Mouse (Mus musculus): ENCODE results near the gene Ece2. TPM values are rescaled to one million over a fixed set of nuclear protein-coding genes. Genes with fewer than 3 reads are reported as not detected.

Ece2 gene
- total and polyA plus RNA-seq, 2 experiments from 2014 or later, result 8.7 to 22.4 TPM

DNA sequence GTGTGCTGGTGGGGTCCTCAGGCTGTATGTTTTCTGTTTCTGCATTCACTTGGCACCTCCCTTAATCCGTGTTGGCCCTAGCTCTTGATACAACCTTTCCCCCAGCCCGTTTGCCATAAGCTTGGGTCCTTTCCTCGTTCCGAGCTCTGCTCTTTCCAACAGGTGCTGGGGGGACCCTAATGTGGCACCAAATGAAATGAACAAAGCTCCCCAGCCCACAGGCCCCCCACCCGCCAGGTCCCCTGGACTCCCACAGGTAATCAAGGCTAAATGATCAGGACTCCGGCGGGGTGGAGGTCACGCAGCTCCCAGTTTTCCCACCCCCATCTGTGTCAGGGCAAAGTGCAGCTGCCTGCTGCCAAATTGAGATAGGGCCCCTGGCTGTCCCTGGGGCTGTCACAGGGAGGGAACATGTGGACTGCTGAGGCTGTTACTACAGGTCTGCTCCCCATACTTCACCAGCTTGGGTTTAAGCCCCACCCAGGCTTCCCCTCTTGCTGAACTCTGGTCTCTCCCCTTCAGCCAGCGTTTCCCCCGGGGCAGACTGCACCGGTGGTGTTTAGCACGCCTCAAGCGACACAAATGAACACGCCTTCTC is 44.2 kb downstream of the Ece2 start:
- peak overlapping the region; percentile 85 for H3K4me2 ChIP-seq (ENCODE audit: low read depth)
- DNase-seq (peak; percentile 6), ATAC-seq (no peak)
- peak overlapping the region; percentile 91 for H3K27ac ChIP-seq (ENCODE audit: low read depth, low read length)
- H3K9me3 ChIP-seq (ENCODE audit: low read length), result no peaks in the 10 kb centered on the region
- H3K9ac ChIP-seq, result peak overlapping the region; percentile 84
- H3K4me3 ChIP-seq (ENCODE audit: low read depth, low read length), result peak overlapping the region; percentile 89
- peaks cover 9% of the 10 kb centered on the region; the same call in 1 of the 2 replicates for H3K4me1 ChIP-seq (ENCODE audit: insufficient read depth)
- H3K27me3 ChIP-seq (ENCODE audit: insufficient read depth, low read length), result no peaks in the 10 kb centered on the region
- H3K36me3 ChIP-seq (ENCODE audit: insufficient read depth), result peaks cover 41% of the 10 kb centered on the region
- 16% methylated on average over 14 of the region's 14 CpGs for WGBS
- TF ChIP-seq CTCF (IDR thresholded peaks at IDR 0.05; ENCODE audit: low read depth), result no peak

DNA sequence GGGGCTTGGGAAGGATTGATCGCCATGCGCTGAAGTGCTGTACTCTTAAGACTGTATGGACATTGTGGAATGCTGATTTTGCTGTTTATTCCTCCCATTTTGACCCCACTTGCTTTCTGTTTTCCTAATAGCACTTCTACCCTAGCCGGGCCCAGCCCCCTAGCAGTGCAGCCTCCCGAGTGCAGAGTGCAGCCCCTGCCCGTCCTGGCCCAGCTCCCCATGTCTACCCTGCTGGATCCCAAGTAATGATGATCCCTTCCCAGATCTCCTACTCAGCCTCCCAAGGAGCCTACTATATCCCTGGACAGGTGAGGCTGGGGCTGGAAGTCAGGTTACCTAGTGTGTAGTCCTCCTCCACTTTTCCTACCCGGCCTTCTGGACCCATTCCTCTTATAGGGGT is 45.6 kb downstream of the Ece2 start:
- DNase-seq, result no peak
- Histone ChIP-seq H3K4me2 (ENCODE audit: low read depth) (no peak overlapping the region), H3K36me3 (ENCODE audit: insufficient read depth) (peaks cover 54% of the 10 kb centered on the region), H3K9ac (no peak overlapping the region), H3K27me3 (ENCODE audit: insufficient read depth, low read length) (no peaks in the 10 kb centered on the region), H3K27ac (ENCODE audit: low read depth, low read length) (no peak overlapping the region), H3K9me3 (ENCODE audit: low read length) (no peaks in the 10 kb centered on the region), H3K4me1 (ENCODE audit: insufficient read depth) (peaks cover 9% of the 10 kb centered on the region; the same call in 1 of the 2 replicates), H3K4me3 (ENCODE audit: low read depth, low read length) (no peak overlapping the region)
- WGBS, result 86% methylated on average over 6 of the region's 6 CpGs
- TF ChIP-seq CTCF (IDR thresholded peaks at IDR 0.05; ENCODE audit: low read depth), result no peak
- ATAC-seq, result no peak

DNA sequence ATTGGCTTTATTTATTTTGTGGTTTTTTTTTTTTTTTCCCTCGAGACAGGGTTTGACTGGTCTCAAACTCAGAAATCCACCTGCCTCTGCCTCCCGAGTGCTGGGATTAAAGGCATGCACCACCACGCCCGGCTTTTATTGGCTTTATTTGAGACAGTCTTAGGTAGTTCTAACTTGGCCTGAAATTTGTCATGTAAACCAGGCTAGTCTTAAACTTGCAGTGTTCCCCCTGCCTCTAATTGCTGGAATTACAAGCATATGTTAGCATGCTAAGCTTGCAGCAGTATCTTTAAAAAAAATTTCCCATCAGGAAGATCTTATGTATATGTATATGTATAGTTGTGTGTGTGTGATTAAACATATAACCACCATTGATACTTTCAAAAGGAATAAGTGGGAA is 47.1 kb downstream of the Ece2 start:
- TF ChIP-seq CTCF (IDR thresholded peaks at IDR 0.05; ENCODE audit: low read depth), result peak; percentile 41
- Histone ChIP-seq H3K4me1 (ENCODE audit: insufficient read depth) (peaks cover 9% of the 10 kb centered on the region; the same call in 1 of the 2 replicates), H3K4me2 (ENCODE audit: low read depth) (no peak overlapping the region), H3K9me3 (ENCODE audit: low read length) (no peaks in the 10 kb centered on the region), H3K27me3 (ENCODE audit: insufficient read depth, low read length) (no peaks in the 10 kb centered on the region), H3K27ac (ENCODE audit: low read depth, low read length) (no peak overlapping the region), H3K4me3 (ENCODE audit: low read depth, low read length) (no peak overlapping the region), H3K9ac (no peak overlapping the region), H3K36me3 (ENCODE audit: insufficient read depth) (peaks cover 69% of the 10 kb centered on the region)
- WGBS, result 86% methylated on average over 4 of the region's 4 CpGs
- ATAC-seq, result no peak
- peak; percentile 14 for DNase-seq

DNA sequence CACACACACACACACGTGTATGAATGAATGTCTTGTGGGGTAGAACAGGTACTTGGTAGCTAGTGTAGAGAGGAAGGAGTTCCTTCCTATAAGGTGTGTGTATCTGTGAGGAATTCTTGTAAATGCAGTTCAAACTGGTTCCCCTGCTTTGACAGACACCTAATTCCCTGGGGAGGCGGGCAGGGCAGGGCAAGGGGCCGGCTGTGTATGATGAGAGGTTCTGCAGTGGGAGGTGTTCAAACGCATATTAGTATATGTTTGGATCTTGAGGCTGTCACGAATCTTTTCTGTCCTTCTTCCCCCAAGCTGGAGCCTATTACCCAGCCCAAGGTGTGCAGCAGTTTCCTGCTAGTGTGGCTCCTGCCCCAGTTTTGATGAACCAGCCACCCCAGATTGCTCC is 47.8 kb downstream of the Ece2 start:
- 89% methylated on average over 5 of the region's 5 CpGs for WGBS
- peaks cover 6% of the 10 kb centered on the region; the same call in 1 of the 2 replicates for H3K4me1 ChIP-seq (ENCODE audit: insufficient read depth)
- no peak for TF ChIP-seq CTCF (IDR thresholded peaks at IDR 0.05; ENCODE audit: low read depth)
- no peak overlapping the region for H3K4me3 ChIP-seq (ENCODE audit: low read depth, low read length)
- no peak overlapping the region for H3K27ac ChIP-seq (ENCODE audit: low read depth, low read length)
- no peak overlapping the region for H3K4me2 ChIP-seq (ENCODE audit: low read depth)
- no peak for ATAC-seq
- no peaks in the 10 kb centered on the region for H3K27me3 ChIP-seq (ENCODE audit: insufficient read depth, low read length)
- no peak for DNase-seq
- H3K9ac ChIP-seq, result no peak overlapping the region
- peaks cover 76% of the 10 kb centered on the region for H3K36me3 ChIP-seq (ENCODE audit: insufficient read depth)
- no peaks in the 10 kb centered on the region for H3K9me3 ChIP-seq (ENCODE audit: low read length)

DNA sequence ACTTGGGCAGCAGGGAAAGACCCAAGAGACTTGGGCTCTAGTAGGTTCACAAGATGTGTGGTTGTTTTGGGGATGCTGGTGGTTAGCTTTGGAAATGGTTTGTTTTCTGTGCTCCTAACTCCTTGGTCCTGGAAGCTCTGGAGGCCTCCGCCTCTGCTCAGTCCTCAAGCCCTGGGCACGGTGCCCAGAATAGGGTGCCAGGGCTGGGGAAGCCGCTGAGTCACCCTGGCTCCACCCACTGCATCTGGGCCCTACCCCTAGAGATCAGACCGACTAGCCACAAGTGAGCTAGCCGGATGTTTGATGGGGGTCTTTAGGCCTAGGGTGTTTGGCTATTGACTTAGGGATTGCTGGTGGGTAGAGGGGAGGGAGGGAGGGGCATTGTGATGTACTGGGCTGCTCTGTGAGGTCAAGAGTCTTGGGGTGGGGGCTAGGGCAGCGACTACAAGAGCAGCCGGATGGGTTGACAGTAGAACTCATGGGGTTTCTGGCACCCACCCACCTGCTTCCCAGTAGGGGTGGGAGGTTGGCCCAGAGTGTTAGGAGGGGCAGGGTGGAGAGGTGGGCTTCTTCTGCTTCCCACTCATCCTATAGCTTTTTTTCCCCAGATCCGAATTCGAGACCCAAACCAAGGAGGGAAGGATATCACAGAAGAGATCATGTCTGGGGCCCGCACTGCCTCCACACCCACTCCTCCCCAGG is 48.5 kb downstream of the Ece2 start:
- Histone ChIP-seq H3K9me3 (ENCODE audit: low read length) (no peaks in the 10 kb centered on the region), H3K4me2 (ENCODE audit: low read depth) (no peak overlapping the region), H3K4me3 (ENCODE audit: low read depth, low read length) (no peak overlapping the region), H3K4me1 (ENCODE audit: insufficient read depth) (peaks cover 6% of the 10 kb centered on the region; the same call in 1 of the 2 replicates), H3K27ac (ENCODE audit: low read depth, low read length) (no peak overlapping the region), H3K27me3 (ENCODE audit: insufficient read depth, low read length) (no peaks in the 10 kb centered on the region), H3K36me3 (ENCODE audit: insufficient read depth) (peaks cover 84% of the 10 kb centered on the region), H3K9ac (no peak overlapping the region)
- ATAC-seq (peak; percentile 30; the same call in 1 of the 2 replicates), DNase-seq (peak; percentile 25)
- WGBS, result 61% methylated on average over 10 of the region's 10 CpGs
- no peak for TF ChIP-seq CTCF (IDR thresholded peaks at IDR 0.05; ENCODE audit: low read depth)

DNA sequence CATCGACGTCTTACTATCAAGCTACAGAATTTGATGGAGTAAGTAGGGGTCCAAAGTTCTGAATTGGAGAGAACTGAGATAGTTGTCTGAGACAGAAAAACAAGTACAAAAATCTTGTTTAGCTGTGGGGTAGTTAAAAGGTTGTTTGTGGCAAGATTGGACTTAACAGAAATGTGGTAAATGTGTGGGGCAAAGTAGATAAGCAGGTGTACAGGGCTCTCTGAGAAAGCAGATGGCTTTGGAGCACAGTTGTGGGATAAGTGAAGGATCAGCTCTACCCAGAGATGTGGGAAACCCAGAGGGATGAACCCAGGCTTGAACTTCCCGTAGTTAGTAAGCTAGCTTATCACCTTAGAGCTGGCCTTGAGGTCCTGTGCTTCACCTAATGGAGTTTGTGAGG is 61.1 kb downstream of the Ece2 start:
- H3K27ac ChIP-seq (ENCODE audit: low read depth, low read length), result no peak overlapping the region
- peaks cover 56% of the 10 kb centered on the region for H3K36me3 ChIP-seq (ENCODE audit: insufficient read depth)
- no peak overlapping the region for H3K4me2 ChIP-seq (ENCODE audit: low read depth)
- DNase-seq, result no peak
- H3K27me3 ChIP-seq (ENCODE audit: insufficient read depth, low read length), result no peaks in the 10 kb centered on the region
- 93% methylated on average over 3 of the region's 3 CpGs for WGBS
- H3K4me3 ChIP-seq (ENCODE audit: low read depth, low read length), result no peak overlapping the region
- no peak for TF ChIP-seq CTCF (IDR thresholded peaks at IDR 0.05; ENCODE audit: low read depth)
- H3K9ac ChIP-seq, result no peak overlapping the region
- no peaks in the 10 kb centered on the region for H3K9me3 ChIP-seq (ENCODE audit: low read length)
- H3K4me1 ChIP-seq (ENCODE audit: insufficient read depth), result peaks cover 7% of the 10 kb centered on the region; the same call in 1 of the 2 replicates
- no peak for ATAC-seq

DNA sequence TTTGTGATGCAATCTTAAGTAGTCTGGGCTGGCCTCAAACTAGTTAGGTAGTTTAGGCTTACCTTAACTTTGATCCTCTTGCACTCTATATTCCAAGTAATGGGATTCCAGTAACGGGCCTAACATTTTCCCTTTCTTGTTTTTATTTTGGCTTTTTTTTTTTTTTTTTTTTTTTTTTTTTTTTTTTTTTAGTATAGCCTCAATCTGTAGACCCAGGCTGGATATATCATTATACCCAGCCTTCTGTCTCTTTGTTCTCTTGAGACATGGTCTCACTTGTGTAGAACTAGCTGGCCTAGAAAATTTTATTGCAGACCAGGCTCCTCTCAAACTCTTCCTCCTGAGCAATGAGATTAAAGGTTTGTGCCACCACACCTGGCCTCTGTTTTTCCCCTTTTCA is 62.0 kb downstream of the Ece2 start:
- H3K36me3 ChIP-seq (ENCODE audit: insufficient read depth), result peaks cover 47% of the 10 kb centered on the region
- no peak overlapping the region for H3K27ac ChIP-seq (ENCODE audit: low read depth, low read length)
- H3K27me3 ChIP-seq (ENCODE audit: insufficient read depth, low read length), result no peaks in the 10 kb centered on the region
- H3K4me3 ChIP-seq (ENCODE audit: low read depth, low read length), result no peak overlapping the region
- H3K9ac ChIP-seq, result no peak overlapping the region
- no peak for TF ChIP-seq CTCF (IDR thresholded peaks at IDR 0.05; ENCODE audit: low read depth)
- no peak for ATAC-seq
- no peaks in the 10 kb centered on the region for H3K9me3 ChIP-seq (ENCODE audit: low read length)
- 76% methylated on average over 1 of the region's 1 CpGs for WGBS
- no peak overlapping the region for H3K4me2 ChIP-seq (ENCODE audit: low read depth)
- no peak for DNase-seq
- peaks cover 7% of the 10 kb centered on the region; the same call in 1 of the 2 replicates for H3K4me1 ChIP-seq (ENCODE audit: insufficient read depth)

Measured in forebrain, postnatal 0 days (tissue).